Mouse (Mus musculus): Measurements from ENCODE around the gene Pik3cg.

GRCm38 (mm10) chr12:32207948-32208891, at the start of gene Pik3cg:
- no peak for TF ChIP-seq CTCF (IDR thresholded peaks at IDR 0.05; ENCODE audit: low read depth, low read length)
- TF ChIP-seq POLR2A (IDR thresholded peaks at IDR 0.05; ENCODE audit: extremely low read depth, insufficient read depth, low read length): no peak

Measured in liver, adult 2 months (tissue).